Mouse (Mus musculus): Measurements from ENCODE around the gene Meiob. TPM values are rescaled to one million over a fixed set of nuclear protein-coding genes. Genes with fewer than 3 reads are reported as not detected.

Gene Meiob
- polyA plus RNA-seq, 1 experiment from 2014 or later, result not detected

DNA sequence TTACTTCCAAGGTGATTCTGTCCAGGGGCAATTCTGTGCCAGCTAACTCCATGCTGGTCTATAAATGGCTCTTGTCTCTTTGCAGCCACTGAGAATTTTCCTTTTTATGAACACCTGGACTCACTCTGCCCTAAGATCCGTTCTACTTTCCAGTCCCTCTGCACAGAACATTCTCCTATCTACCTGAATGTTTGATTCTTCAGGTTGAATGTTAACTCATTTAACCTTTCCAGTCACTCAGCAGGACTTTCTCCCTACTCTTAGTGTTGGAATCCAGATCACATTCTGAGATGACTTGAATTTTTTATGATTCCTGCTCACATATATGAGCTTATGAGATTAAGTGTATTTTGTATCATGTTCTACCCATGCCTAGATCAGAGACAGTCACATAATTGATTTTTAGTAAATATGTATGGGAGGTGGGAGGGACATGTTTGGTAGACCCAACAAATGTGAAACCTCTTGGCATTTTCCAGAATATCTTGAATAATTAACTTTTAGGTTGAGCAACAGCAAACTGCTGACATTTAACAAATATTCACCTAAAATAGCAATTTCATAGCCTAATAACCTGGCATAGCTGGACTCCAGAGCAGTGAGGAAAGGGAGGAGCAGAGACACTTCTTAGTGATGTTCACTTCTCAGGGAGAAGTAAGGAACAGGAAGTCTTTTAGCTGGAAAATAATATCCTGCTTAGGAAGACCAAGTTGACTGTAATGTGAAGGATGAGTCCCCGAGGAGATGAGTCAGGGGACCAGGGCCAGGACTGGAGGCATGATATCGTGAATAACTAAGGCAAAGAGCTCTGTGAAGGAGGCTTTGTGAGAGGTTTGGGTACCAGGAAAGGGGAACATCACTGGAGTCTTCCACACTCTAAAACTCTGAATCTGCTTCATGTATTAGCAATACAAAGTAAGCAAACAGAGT, 17.5 kb downstream of the Meiob start:
- ATAC-seq (ENCODE audit: extremely low read depth, insufficient number of reproducible peaks, low FRiP score, low TSS enrichment), result no peak
- no peaks in the 10 kb centered on the region for H3K9me3 ChIP-seq
- no peaks in the 10 kb centered on the region for H3K4me1 ChIP-seq
- H3K4me3 ChIP-seq, result no peak overlapping the region
- no peak overlapping the region for H3K27ac ChIP-seq (replicated peaks)
- no peaks in the 10 kb centered on the region for H3K36me3 ChIP-seq
- H3K9ac ChIP-seq, result no peak overlapping the region
- H3K4me2 ChIP-seq, result no peak overlapping the region
- H3K27me3 ChIP-seq (replicated peaks), result peaks cover 30% of the 10 kb centered on the region
- 52% methylated on average over 3 of the region's 3 CpGs for WGBS

DNA sequence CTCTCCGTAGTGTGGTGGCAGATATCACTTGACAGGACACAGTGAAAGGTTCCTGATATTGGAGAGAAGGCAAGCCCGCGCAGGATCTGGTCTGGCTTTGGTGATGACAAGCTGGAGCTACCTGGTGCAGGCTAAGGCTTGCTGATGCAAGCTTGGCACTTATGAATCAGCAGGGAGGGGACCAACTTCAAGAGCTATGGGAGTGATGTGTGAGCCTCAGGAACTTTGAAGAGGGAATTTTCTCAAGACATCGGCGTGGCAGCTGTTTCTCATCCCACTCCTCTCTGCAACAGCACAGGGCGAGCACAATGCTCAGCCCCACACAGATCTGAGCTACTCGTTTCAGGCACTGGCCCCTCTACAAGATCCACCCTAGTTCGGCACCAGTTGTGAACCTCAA, 35.8 kb downstream of the Meiob start, which contains the start of gene Hagh:
TSS of gene Hagh (plus strand) at position 302 of the 400 bp plus-strand sequence.
- Histone ChIP-seq H3K36me3 (no peaks in the 10 kb centered on the region), H3K4me2 (no peak within 1 kb of the TSS), H3K4me1 (peaks cover 6% of the 10 kb centered on the region), H3K9me3 (no peaks in the 10 kb centered on the region), H3K4me3 (no peak within 1 kb of the TSS), H3K27me3 (replicated peaks) (peaks cover 62% of the 10 kb centered on the region), H3K27ac (replicated peaks) (no peak within 1 kb of the TSS), H3K9ac (no peak within 1 kb of the TSS)
- ATAC-seq (ENCODE audit: extremely low read depth, insufficient number of reproducible peaks, low FRiP score, low TSS enrichment), result no peak
- 57% methylated on average over 8 of the region's 8 CpGs for WGBS

DNA sequence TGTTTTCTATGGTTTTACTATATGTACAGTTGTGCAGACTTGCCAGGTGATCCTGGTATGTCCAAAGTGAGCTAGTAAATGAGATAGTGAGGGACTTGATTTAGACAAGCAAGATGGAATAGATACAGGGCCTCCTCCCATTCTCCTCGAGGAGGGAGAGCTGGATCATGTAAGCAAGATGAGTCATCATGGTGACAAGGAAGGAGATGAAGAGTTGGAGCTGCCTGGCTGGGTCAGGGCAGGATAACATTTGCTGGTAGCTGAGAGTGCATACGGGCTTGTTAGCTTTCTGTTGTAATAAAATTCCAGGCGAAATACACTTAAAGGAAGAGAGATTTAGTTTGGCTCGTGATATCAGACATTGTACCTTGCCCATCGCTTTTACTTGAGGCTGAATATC, 36.3 kb downstream of the Meiob start:
- Histone ChIP-seq H3K4me3 (no peak overlapping the region), H3K27me3 (replicated peaks) (peaks cover 64% of the 10 kb centered on the region), H3K36me3 (no peaks in the 10 kb centered on the region), H3K27ac (replicated peaks) (no peak overlapping the region), H3K4me2 (no peak overlapping the region), H3K9me3 (no peaks in the 10 kb centered on the region), H3K9ac (no peak overlapping the region), H3K4me1 (peaks cover 10% of the 10 kb centered on the region)
- WGBS, result 43% methylated on average over 5 of the region's 5 CpGs
- ATAC-seq (ENCODE audit: extremely low read depth, insufficient number of reproducible peaks, low FRiP score, low TSS enrichment), result no peak

DNA sequence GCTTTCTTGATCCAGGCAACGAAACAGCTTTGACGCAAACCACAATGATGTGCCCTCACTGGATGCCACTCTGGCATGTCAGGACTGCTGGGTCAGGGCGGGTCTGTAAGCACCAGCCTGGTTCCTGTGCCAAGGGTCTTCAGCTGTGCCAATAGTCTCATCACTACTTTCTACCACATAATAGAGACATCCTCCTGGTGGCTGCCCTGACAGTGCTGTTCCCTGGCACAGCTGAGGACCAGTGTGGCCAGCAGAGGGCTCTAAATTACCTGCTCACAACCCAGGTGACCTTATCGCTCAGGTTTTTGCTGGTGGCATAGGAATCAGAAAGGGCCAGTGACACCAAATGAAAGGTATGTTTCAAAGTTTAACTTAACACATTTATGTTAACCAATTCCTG, 37.0 kb downstream of the Meiob start:
- Histone ChIP-seq H3K27me3 (replicated peaks) (peaks cover 62% of the 10 kb centered on the region), H3K4me1 (peaks cover 11% of the 10 kb centered on the region), H3K27ac (replicated peaks) (no peak overlapping the region), H3K9me3 (no peaks in the 10 kb centered on the region), H3K36me3 (no peaks in the 10 kb centered on the region), H3K4me2 (no peak overlapping the region), H3K9ac (no peak overlapping the region), H3K4me3 (no peak overlapping the region)
- ATAC-seq (ENCODE audit: extremely low read depth, insufficient number of reproducible peaks, low FRiP score, low TSS enrichment), result no peak
- 55% methylated on average over 4 of the region's 4 CpGs for WGBS

DNA sequence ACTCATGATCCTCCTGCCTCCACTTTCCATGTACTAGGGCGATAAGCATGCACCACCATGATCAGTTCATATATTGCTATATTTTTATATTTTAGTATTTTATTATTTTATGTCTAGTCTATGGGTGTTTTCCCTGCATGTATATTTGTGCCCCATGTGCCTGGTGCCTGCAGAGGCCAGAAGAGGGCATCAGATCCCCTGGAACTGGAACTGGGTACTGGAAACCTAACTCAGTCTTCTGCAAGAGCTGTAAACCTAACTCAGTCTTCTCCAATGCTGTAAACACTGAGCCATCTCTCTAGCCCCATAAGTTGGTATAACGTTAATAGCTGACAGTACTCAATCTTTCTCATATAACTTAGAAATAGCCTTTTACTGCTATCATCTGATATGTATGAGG, 38.5 kb downstream of the Meiob start:
- H3K4me1 ChIP-seq, result peaks cover 15% of the 10 kb centered on the region
- no peak overlapping the region for H3K27ac ChIP-seq (replicated peaks)
- no peaks in the 10 kb centered on the region for H3K9me3 ChIP-seq
- peaks cover 51% of the 10 kb centered on the region for H3K27me3 ChIP-seq (replicated peaks)
- no peak overlapping the region for H3K4me2 ChIP-seq
- H3K36me3 ChIP-seq, result no peaks in the 10 kb centered on the region
- no peak overlapping the region for H3K4me3 ChIP-seq
- ATAC-seq (ENCODE audit: extremely low read depth, insufficient number of reproducible peaks, low FRiP score, low TSS enrichment), result no peak
- no peak overlapping the region for H3K9ac ChIP-seq
- WGBS, result 41% methylated on average over 2 of the region's 2 CpGs

DNA sequence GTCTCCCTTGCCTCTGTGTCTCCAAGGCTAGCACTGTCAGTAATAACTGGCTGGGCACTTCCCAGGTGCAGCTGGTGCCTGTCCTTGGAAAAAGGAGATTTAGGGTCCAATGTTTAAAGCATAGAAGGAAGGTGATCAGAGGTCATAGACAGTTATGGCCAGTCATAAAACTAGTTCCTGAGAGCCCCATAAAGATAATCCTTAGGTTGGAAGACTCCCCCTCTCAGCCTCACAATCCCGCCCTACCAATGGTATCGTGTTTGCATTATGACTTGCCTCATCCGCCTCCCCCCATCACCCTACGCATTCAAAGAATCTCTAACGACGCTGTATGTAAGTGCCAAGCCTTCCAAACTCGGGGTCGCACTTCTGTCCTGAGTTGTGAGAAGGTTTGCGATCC, 40.4 kb downstream of the Meiob start:
- Histone ChIP-seq H3K36me3 (no peaks in the 10 kb centered on the region), H3K4me1 (peaks cover 27% of the 10 kb centered on the region), H3K27me3 (replicated peaks) (peaks cover 45% of the 10 kb centered on the region), H3K4me3 (no peak overlapping the region), H3K9me3 (no peaks in the 10 kb centered on the region), H3K9ac (peak overlapping the region; percentile 54; the same call in 1 of the 2 replicates), H3K4me2 (peak overlapping the region; percentile 52), H3K27ac (replicated peaks) (peak overlapping the region; percentile 39)
- 38% methylated on average over 9 of the region's 9 CpGs for WGBS
- no peak for ATAC-seq (ENCODE audit: extremely low read depth, insufficient number of reproducible peaks, low FRiP score, low TSS enrichment)

DNA sequence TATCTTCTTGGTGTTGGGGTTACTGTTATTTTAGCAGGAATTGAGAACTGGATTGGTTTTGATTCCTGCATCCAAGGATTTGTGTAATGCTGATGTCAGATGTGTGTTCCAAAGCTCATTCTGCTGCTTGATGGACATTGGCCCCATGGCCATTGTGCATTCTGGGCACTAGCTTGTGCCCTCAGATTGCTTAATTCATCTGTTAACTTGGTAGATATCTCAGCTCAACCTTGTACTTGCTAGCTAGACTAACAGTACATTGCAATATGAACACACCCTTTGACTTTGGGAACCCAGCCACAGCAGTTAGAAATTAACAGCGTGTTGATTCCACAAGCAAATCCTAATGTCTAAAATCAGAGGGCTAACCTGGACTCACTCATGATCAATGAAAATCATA, 43.3 kb downstream of the Meiob start:
- Histone ChIP-seq H3K4me1 (peaks cover 38% of the 10 kb centered on the region), H3K27ac (replicated peaks) (no peak overlapping the region), H3K4me2 (peak overlapping the region; percentile 34), H3K36me3 (no peaks in the 10 kb centered on the region), H3K4me3 (no peak overlapping the region; the same call in 1 of the 2 replicates), H3K9me3 (no peaks in the 10 kb centered on the region), H3K9ac (no peak overlapping the region), H3K27me3 (replicated peaks) (peaks cover 37% of the 10 kb centered on the region)
- WGBS, result 94% methylated on average over 1 of the region's 1 CpGs
- no peak for ATAC-seq (ENCODE audit: extremely low read depth, insufficient number of reproducible peaks, low FRiP score, low TSS enrichment)

DNA sequence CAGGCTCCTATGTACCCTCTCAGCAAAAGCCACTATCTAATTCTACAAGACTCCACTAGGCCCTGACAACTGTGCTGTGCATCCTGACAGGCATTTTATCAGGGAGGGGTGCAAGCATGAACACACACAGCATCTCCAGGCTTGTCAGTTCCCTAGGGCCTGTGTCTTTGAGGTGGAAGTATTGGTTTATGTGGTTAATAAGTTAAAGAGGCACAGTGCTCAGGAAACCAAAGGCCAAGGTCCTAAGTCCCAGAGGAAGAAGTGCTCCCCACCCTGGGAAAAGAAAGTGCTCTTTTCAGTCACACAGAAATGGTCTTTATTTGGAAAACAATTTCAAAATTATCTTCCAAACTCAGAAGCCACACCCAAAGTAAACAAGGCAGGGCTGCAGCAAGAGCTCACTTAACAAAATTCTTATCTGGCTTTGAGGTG, 44.5 kb downstream of the Meiob start:
- Histone ChIP-seq H3K9ac (peak overlapping the region; percentile 95), H3K9me3 (no peaks in the 10 kb centered on the region), H3K27me3 (replicated peaks) (peaks cover 26% of the 10 kb centered on the region), H3K27ac (replicated peaks) (peak overlapping the region; percentile 98), H3K36me3 (peaks cover 9% of the 10 kb centered on the region), H3K4me3 (peak overlapping the region; percentile 85), H3K4me2 (peak overlapping the region; percentile 88), H3K4me1 (peaks cover 38% of the 10 kb centered on the region)
- ATAC-seq (ENCODE audit: extremely low read depth, insufficient number of reproducible peaks, low FRiP score, low TSS enrichment), result no peak

DNA sequence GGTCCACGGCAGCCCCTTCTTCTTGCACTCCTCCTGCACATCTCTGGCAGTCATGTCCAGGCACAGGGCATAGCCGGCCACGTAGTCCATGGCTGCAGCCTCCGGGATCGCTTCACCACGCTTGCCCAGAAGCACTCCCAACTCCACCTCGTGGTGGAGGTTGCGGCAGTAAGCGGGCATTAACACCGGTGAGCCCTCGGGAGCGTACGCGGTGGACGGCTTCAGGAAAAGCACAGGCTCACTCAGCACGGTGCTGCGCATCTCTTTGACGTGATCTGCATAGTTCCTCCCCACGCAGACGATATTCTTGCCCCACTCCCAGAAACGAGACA, 45.6 kb downstream of the Meiob start:
- H3K4me1 ChIP-seq, result peaks cover 33% of the 10 kb centered on the region
- peaks cover 19% of the 10 kb centered on the region for H3K36me3 ChIP-seq
- WGBS, result under 1% methylated on average over 21 of the region's 21 CpGs
- H3K27ac ChIP-seq (replicated peaks), result peak overlapping the region; percentile 98
- peak overlapping the region; percentile 85 for H3K4me3 ChIP-seq
- H3K9me3 ChIP-seq, result no peaks in the 10 kb centered on the region
- peak overlapping the region; percentile 95 for H3K9ac ChIP-seq
- peaks cover 18% of the 10 kb centered on the region for H3K27me3 ChIP-seq (replicated peaks)
- H3K4me2 ChIP-seq, result peak overlapping the region; percentile 88
- peak; percentile 39 for ATAC-seq (ENCODE audit: extremely low read depth, insufficient number of reproducible peaks, low FRiP score, low TSS enrichment)

DNA sequence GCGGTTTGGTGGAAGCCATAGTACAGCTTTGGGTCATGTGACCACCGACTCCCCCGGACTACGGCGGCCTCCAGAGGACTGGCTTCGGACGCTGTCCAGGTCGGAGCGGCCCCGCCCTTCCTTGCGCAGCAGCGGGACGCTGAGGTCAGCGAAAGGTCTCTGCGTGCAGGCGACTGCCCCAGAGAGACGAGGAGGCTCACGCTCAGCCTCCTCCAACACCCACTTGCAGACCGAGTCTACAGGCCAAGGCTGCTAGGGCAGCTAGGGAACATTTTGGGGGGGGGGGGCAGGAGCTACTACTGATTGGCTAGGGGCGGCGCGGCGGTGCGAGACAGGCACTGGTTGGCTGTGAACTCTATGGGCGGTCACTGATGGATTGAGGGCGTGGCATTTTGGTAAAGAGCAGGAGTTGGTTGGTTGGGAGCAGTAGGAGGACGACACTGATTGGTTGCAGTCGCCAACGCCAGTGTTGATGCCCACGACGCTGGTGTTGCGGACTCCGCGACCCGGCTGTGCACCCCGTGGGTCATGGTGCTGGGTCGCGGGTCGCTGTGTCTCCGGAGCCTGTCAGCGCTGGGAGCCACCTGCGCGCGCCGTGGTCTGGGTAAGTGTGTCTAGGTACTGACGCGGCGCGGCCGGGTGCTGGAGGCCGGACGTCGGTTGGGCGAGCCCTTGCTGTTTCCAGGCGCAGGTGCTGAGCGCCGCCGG, 46.1 kb downstream of the Meiob start, which contains the start of gene Fahd1:
TSS of gene Fahd1 (minus strand) at position 300 of the 708 bp plus-strand sequence.
- peak within 1 kb of the TSS; percentile 88 for H3K4me2 ChIP-seq
- peak; percentile 96 for ATAC-seq (ENCODE audit: extremely low read depth, insufficient number of reproducible peaks, low FRiP score, low TSS enrichment)
- under 1% methylated on average over 58 of the region's 58 CpGs for WGBS
- peaks cover 14% of the 10 kb centered on the region for H3K27me3 ChIP-seq (replicated peaks)
- peaks cover 29% of the 10 kb centered on the region for H3K4me1 ChIP-seq
- H3K36me3 ChIP-seq, result peaks cover 21% of the 10 kb centered on the region
- peak within 1 kb of the TSS; percentile 95 for H3K9ac ChIP-seq
- peak within 1 kb of the TSS; percentile 85 for H3K4me3 ChIP-seq
- no peaks in the 10 kb centered on the region for H3K9me3 ChIP-seq
- H3K27ac ChIP-seq (replicated peaks), result peak within 1 kb of the TSS; percentile 98

DNA sequence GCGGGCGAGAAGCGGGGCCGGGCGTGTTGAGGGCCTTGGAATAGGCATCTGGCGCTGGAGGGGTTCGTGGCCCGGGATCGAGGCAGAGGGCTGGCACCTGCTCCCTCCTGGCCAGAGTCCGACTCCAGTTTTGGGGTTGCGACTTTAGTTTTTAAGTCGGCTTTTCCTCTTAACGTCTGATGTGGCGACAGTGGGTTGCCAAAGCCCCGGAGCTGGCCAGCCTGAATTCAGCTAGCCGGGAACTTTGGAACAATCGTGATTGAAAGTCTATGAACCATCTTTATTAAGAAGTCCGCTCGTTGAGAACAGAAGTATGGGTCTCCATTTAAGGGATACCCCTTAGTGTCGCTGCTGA, 46.7 kb downstream of the Meiob start:
- peaks cover 21% of the 10 kb centered on the region for H3K36me3 ChIP-seq
- no peak for ATAC-seq (ENCODE audit: extremely low read depth, insufficient number of reproducible peaks, low FRiP score, low TSS enrichment)
- peaks cover 12% of the 10 kb centered on the region for H3K27me3 ChIP-seq (replicated peaks)
- H3K9me3 ChIP-seq, result no peaks in the 10 kb centered on the region
- peaks cover 27% of the 10 kb centered on the region for H3K4me1 ChIP-seq
- peak overlapping the region; percentile 88 for H3K4me2 ChIP-seq
- H3K9ac ChIP-seq, result peak overlapping the region; percentile 95
- peak overlapping the region; percentile 98 for H3K27ac ChIP-seq (replicated peaks)
- H3K4me3 ChIP-seq, result peak overlapping the region; percentile 85
- under 1% methylated on average over 20 of the region's 20 CpGs for WGBS

Measured in heart, embryonic 13.5 days (tissue).